Mouse (Mus musculus) heart, embryonic 10.5 days (tissue): ENCODE measurements around the gene Efcab11. TPM values are rescaled to one million over a fixed set of nuclear protein-coding genes. Genes with fewer than 3 reads are reported as not detected.
A peak's percentile ranks its signal among the peaks of the same experiment; 100 is the strongest.
"Not testable (repeated sequence)": the region's sequence is repeated elsewhere in the genome, so short reads cannot be mapped to it uniquely, and the experiment has no call there.

Source experiments
- DNase-seq: peaks from one replicate; pipeline ENCODE4 v3.0.0-alpha.2; 2017; ENCODE audit warnings: low spot score
- H3K27ac ChIP-seq: fragments of 300-500 bp; sonication (generic); 2 replicates; pipeline ENCODE4 v1.5.1; 2016; ENCODE audit warnings: mild to moderate bottlenecking
- H3K27me3 ChIP-seq: fragments of 300-500 bp; sonication (generic); 2 replicates; pipeline ENCODE4 v1.6.1; 2016; ENCODE audit warnings: mild to moderate bottlenecking; ENCODE audit not compliant: poor library complexity, insufficient read depth, severe bottlenecking
- H3K36me3 ChIP-seq: fragments of 300-500 bp; sonication (generic); 2 replicates; pipeline ENCODE4 v1.6.1; 2016; ENCODE audit warnings: mild to moderate bottlenecking, moderate library complexity
- H3K4me1 ChIP-seq: fragments of 300-500 bp; sonication (generic); 2 replicates; pipeline ENCODE4 v1.6.1; 2016; ENCODE audit warnings: mild to moderate bottlenecking
- H3K4me3 ChIP-seq: fragments of 300-500 bp; sonication (generic); 2 replicates; pipeline ENCODE4 v1.5.1; 2016; ENCODE audit warnings: mild to moderate bottlenecking, moderate library complexity
- H3K9me3 ChIP-seq: fragments of 300-500 bp; sonication (generic); 2 replicates; pipeline ENCODE4 v1.6.1; 2016; ENCODE audit warnings: mild to moderate bottlenecking, moderate library complexity
- WGBS: fragments of 180-500 bp; shearing (Covaris S2); methylation state at CpG from one replicate; pipeline ENCODE4 v1.1.7; 2016; 5-methylcytosine and 5-hydroxymethylcytosine counted together
- polyA plus RNA-seq: library from polyadenylated mRNA; unstranded; fragments of >200 nt; fragmentation: Nextera tagmentation; extraction: Ambion mirVana; gene quantifications from 2 replicates; pipeline ENCODE4 v1.2.1, GENCODE M21; 2016

The Efcab11 gene
- polyA plus RNA-seq, 1 experiment from 2014 or later = 12.6 TPM

- no peak for DNase-seq
- Histone ChIP-seq H3K4me3 (no peak overlapping the region), H3K27ac (peak overlapping the region; percentile 47; the same call in 1 of the 2 replicates), H3K4me1 (peaks cover 7% of the 10 kb centered on the region), H3K27me3 (no peaks in the 10 kb centered on the region), H3K36me3 (no peaks in the 10 kb centered on the region), H3K9me3 (no peaks in the 10 kb centered on the region)
- 74% methylated on average over 12 of the region's 12 CpGs for WGBS
These were observed 62.8 kb downstream of the Efcab11 start for GRCm38 (mm10) chr12:99821309-99821934.

- H3K27me3 ChIP-seq = no peaks in the 10 kb centered on the region
- no peaks in the 10 kb centered on the region for H3K36me3 ChIP-seq
- DNase-seq = no peak
- 73% methylated on average over 4 of the region's 4 CpGs for WGBS
- no peak overlapping the region for H3K27ac ChIP-seq
- no peaks in the 10 kb centered on the region for H3K9me3 ChIP-seq
- peaks cover 7% of the 10 kb centered on the region for H3K4me1 ChIP-seq
- H3K4me3 ChIP-seq = no peak overlapping the region
These were observed 64.9 kb downstream of the Efcab11 start for GRCm38 (mm10) chr12:99819186-99819974.

GRCm38 (mm10) chr12:99818006-99818405 lies 66.2 kb downstream of the Efcab11 start:
- H3K4me3 ChIP-seq, H3K27ac ChIP-seq, H3K4me1 ChIP-seq, H3K27me3 ChIP-seq, H3K9me3 ChIP-seq, H3K36me3 ChIP-seq, DNase-seq: not testable (repeated sequence)
- WGBS = 95% methylated on average over 16 of the region's 16 CpGs

- H3K4me1 ChIP-seq = no peaks in the 10 kb centered on the region
- no peak for DNase-seq
- H3K9me3 ChIP-seq = no peaks in the 10 kb centered on the region
- H3K4me3 ChIP-seq = no peak overlapping the region
- H3K27me3 ChIP-seq = no peaks in the 10 kb centered on the region
- WGBS = 77% methylated on average over 8 of the region's 8 CpGs
- no peaks in the 10 kb centered on the region for H3K36me3 ChIP-seq
- no peak overlapping the region for H3K27ac ChIP-seq
These were observed 69.0 kb downstream of the Efcab11 start for GRCm38 (mm10) chr12:99815244-99815643.

- no peaks in the 10 kb centered on the region for H3K4me1 ChIP-seq
- 82% methylated on average over 5 of the region's 5 CpGs for WGBS
- H3K36me3 ChIP-seq = no peaks in the 10 kb centered on the region
- no peak for DNase-seq
- H3K4me3 ChIP-seq = no peak overlapping the region
- no peaks in the 10 kb centered on the region for H3K27me3 ChIP-seq
- no peaks in the 10 kb centered on the region for H3K9me3 ChIP-seq
- H3K27ac ChIP-seq = no peak overlapping the region
These were observed 76.3 kb downstream of the Efcab11 start for GRCm38 (mm10) chr12:99807891-99808290.

- H3K36me3 ChIP-seq, H3K4me1 ChIP-seq, DNase-seq, H3K27ac ChIP-seq, H3K4me3 ChIP-seq, H3K9me3 ChIP-seq, H3K27me3 ChIP-seq: not testable (repeated sequence)
- 86% methylated on average over 7 of the region's 7 CpGs for WGBS
These were observed 77.5 kb downstream of the Efcab11 start for GRCm38 (mm10) chr12:99806741-99807140.

GRCm38 (mm10) chr12:99795921-99796320 lies 88.3 kb downstream of the Efcab11 start:
- H3K36me3 ChIP-seq = no peaks in the 10 kb centered on the region
- 93% methylated on average over 2 of the region's 2 CpGs for whole genome bisulfite sequencing

GRCm38 (mm10) chr12:99794792-99795620 lies 89.2 kb downstream of the Efcab11 start:
- H3K9me3 ChIP-seq = no peaks in the 10 kb centered on the region
- H3K4me1 ChIP-seq = 0 out of 2 replicates have a peak, but pooled peaks cover 5% of the 10 kb centered on the region
- DNase-seq = peak; percentile 59
- no peaks in the 10 kb centered on the region for H3K36me3 ChIP-seq
- H3K4me3 ChIP-seq = no peak overlapping the region
- H3K27me3 ChIP-seq = no peaks in the 10 kb centered on the region
- 79% methylated on average over 7 of the region's 7 CpGs for WGBS
- no peak overlapping the region for H3K27ac ChIP-seq

More at GRCm38 (mm10) chr12:99795921-99796320, 88.3 kb downstream of the Efcab11 start:
- Histone ChIP-seq H3K4me1 (0 out of 2 replicates have a peak, but pooled peaks cover 5% of the 10 kb centered on the region), H3K27ac (no peak overlapping the region), H3K9me3 (no peaks in the 10 kb centered on the region), H3K27me3 (no peaks in the 10 kb centered on the region), H3K4me3 (no peak overlapping the region)
- no peak for DNase-seq

GRCm38 (mm10) chr12:99794158-99794515 lies 90.1 kb downstream of the Efcab11 start:
- H3K36me3 ChIP-seq = no peaks in the 10 kb centered on the region
- WGBS = 77% methylated on average over 4 of the region's 4 CpGs
- no peaks in the 10 kb centered on the region for H3K9me3 ChIP-seq
- H3K27me3 ChIP-seq = no peaks in the 10 kb centered on the region
- DNase-seq = peak; percentile 61
- H3K4me1 ChIP-seq = 0 out of 2 replicates have a peak, but pooled peaks cover 5% of the 10 kb centered on the region
- H3K4me3 ChIP-seq = no peak overlapping the region
- no peak overlapping the region for H3K27ac ChIP-seq

GRCm38 (mm10) chr12:99793465-99794157 lies 90.6 kb downstream of the Efcab11 start:
- DNase-seq = peak; percentile 54
- Histone ChIP-seq H3K27me3 (no peaks in the 10 kb centered on the region), H3K4me3 (no peak overlapping the region), H3K27ac (no peak overlapping the region), H3K4me1 (0 out of 2 replicates have a peak, but pooled peaks cover 5% of the 10 kb centered on the region), H3K36me3 (no peaks in the 10 kb centered on the region), H3K9me3 (no peaks in the 10 kb centered on the region)
- 59% methylated on average over 10 of the region's 10 CpGs for WGBS

- H3K4me1 ChIP-seq = 0 out of 2 replicates have a peak, but pooled peaks cover 5% of the 10 kb centered on the region
- no peak overlapping the region for H3K4me3 ChIP-seq
- WGBS = 53% methylated on average over 5 of the region's 5 CpGs
- H3K9me3 ChIP-seq = no peaks in the 10 kb centered on the region
- no peak overlapping the region for H3K27ac ChIP-seq
- no peaks in the 10 kb centered on the region for H3K36me3 ChIP-seq
- no peaks in the 10 kb centered on the region for H3K27me3 ChIP-seq
- peak; percentile 55 for DNase-seq
These were observed 94.8 kb downstream of the Efcab11 start for GRCm38 (mm10) chr12:99789283-99789960.

GRCm38 (mm10) chr12:99781774-99782173 lies 102.5 kb downstream of the Efcab11 start:
- no peaks in the 10 kb centered on the region for H3K9me3 ChIP-seq
- H3K27ac ChIP-seq = no peak overlapping the region
- peak; percentile 63 for DNase-seq
- H3K36me3 ChIP-seq = no peaks in the 10 kb centered on the region
- no peaks in the 10 kb centered on the region for H3K27me3 ChIP-seq
- H3K4me3 ChIP-seq = no peak overlapping the region
- peaks cover 6% of the 10 kb centered on the region for H3K4me1 ChIP-seq
- WGBS = 89% methylated on average over 5 of the region's 5 CpGs
